Mouse (Mus musculus) mouse embryonic stem cell (cell line): Measurements from ENCODE around the gene Cacna1e.

ENCODE experiments used
- in situ Hi-C, 2 experiments: fragments of 300-500 bp; cut with MboI; formaldehyde crosslinking; loops; 1 replicate in 1 of 2; 3 replicates in 1 of 2; pipeline ENCODE4 v1.14.3; 2019 to 2020; ENCODE audit warnings: low sequenced_read_pairs in 2 of 2, low pct_unique_long_range_greater_than_20kb in 1 of 2, mixed read lengths in 1 of 2; ENCODE audit not compliant: unreplicated experiment in 1 of 2

Cacna1e gene

GRCm38 (mm10) chr1:154409051-154409450 is 475.2 kb downstream of the Cacna1e start:
- in situ Hi-C loops = no loop called here

- in situ Hi-C loops = no loop called here
These were observed 492.3 kb downstream of the Cacna1e start for GRCm38 (mm10) chr1:154391979-154392378.
